In genomic region chr6:87002521-87003055, GRCm38 (mm10) we compare ENCODE assay signal across 8 mouse cellular contexts. TPM values are rescaled to one million over a fixed set of nuclear protein-coding genes. Genes with fewer than 3 reads are reported as not detected.
A peak's percentile ranks its signal among the peaks of the same experiment; 100 is the strongest.
DNase-seq lines count a peak whose midpoint lies in the region; ATAC-seq lines count a peak whose summit lies in the region.

No protein-coding gene starts in this region.

- no peak overlapping the region for H3K4me3 ChIP-seq in hindbrain, embryonic 10.5 days
- H3K4me3 ChIP-seq in hindbrain, embryonic 12.5 days, result no peak overlapping the region
- no peak overlapping the region for H3K4me3 ChIP-seq in intestine, embryonic 16.5 days (ENCODE audit: low read length)
- no peak overlapping the region for H3K4me3 ChIP-seq in midbrain, embryonic 16.5 days (ENCODE audit: low read depth, low read length)

- DNase-seq in hindbrain, embryonic 10.5 days (ENCODE audit: low spot score), result peak; percentile 76
- peak; percentile 91 for DNase-seq in embryo, embryonic 10 days (ENCODE audit: low spot score)
- DNase-seq in gastrocnemius, postnatal 25 days, result peak; percentile 72
- peak; percentile 87 for DNase-seq in left cerebral cortex, postnatal 4 days
- peak; percentile 76 to 91 for DNase-seq in spleen, postnatal 10 days (ENCODE audit: low spot score in 2 of 2)

- H3K4me1 ChIP-seq in hindbrain, embryonic 10.5 days (replicated peaks), result no peaks in the 10 kb centered on the region
- no peaks in the 10 kb centered on the region for H3K4me1 ChIP-seq in hindbrain, embryonic 12.5 days
- peaks cover 6% of the 10 kb centered on the region; the same call in 1 of the 2 replicates for H3K4me1 ChIP-seq in intestine, embryonic 16.5 days (ENCODE audit: control insufficient read depth, insufficient read depth, low read length)
- H3K4me1 ChIP-seq in midbrain, embryonic 16.5 days (ENCODE audit: control insufficient read depth, insufficient read depth, low read length), result peaks cover 2% of the 10 kb centered on the region; the same call in 1 of the 2 replicates

- H3K9ac ChIP-seq in hindbrain, embryonic 12.5 days, result no peak overlapping the region
- H3K9ac ChIP-seq in intestine, embryonic 16.5 days (ENCODE audit: low read depth, low read length), result no peak overlapping the region
- no peak overlapping the region; the same call in 1 of the 2 replicates for H3K9ac ChIP-seq in midbrain, embryonic 16.5 days (ENCODE audit: low read depth, low read length)

- H3K4me2 ChIP-seq in hindbrain, embryonic 12.5 days (replicated peaks), result no peak overlapping the region
- H3K4me2 ChIP-seq in intestine, embryonic 16.5 days (ENCODE audit: low read depth, low read length), result no peak overlapping the region
- H3K4me2 ChIP-seq in midbrain, embryonic 16.5 days (ENCODE audit: low read length), result no peak overlapping the region

- no peaks in the 10 kb centered on the region for H3K9me3 ChIP-seq in hindbrain, embryonic 10.5 days
- no peaks in the 10 kb centered on the region for H3K9me3 ChIP-seq in hindbrain, embryonic 12.5 days (replicated peaks)
- no peaks in the 10 kb centered on the region for H3K9me3 ChIP-seq in intestine, embryonic 16.5 days (ENCODE audit: control insufficient read depth, low read length)
- H3K9me3 ChIP-seq in midbrain, embryonic 16.5 days (replicated peaks; ENCODE audit: control insufficient read depth, low read length, poor library complexity, severe bottlenecking), result no peaks in the 10 kb centered on the region

- peaks cover 10% of the 10 kb centered on the region for H3K36me3 ChIP-seq in hindbrain, embryonic 10.5 days
- H3K36me3 ChIP-seq in hindbrain, embryonic 12.5 days, result peaks cover 8% of the 10 kb centered on the region; the same call in 1 of the 2 replicates
- H3K36me3 ChIP-seq in intestine, embryonic 16.5 days (ENCODE audit: control insufficient read depth, insufficient read depth, low read length), result no peaks in the 10 kb centered on the region
- H3K36me3 ChIP-seq in midbrain, embryonic 16.5 days (ENCODE audit: control insufficient read depth, insufficient read depth, low read length), result no peaks in the 10 kb centered on the region; the same call in 1 of the 2 replicates

- WGBS in hindbrain, embryonic 10.5 days, result 52% methylated on average over 8 of the region's 8 CpGs
- 53% methylated on average over 8 of the region's 8 CpGs for WGBS in hindbrain, embryonic 12.5 days
- WGBS in intestine, embryonic 16.5 days, result 49% methylated on average over 8 of the region's 8 CpGs
- WGBS in midbrain, embryonic 16.5 days, result 43% methylated on average over 8 of the region's 8 CpGs

- ATAC-seq in hindbrain, embryonic 12.5 days (ENCODE audit: low FRiP score), result no peak
- ATAC-seq in intestine, embryonic 16.5 days, result peak; percentile 73
- peak; percentile 54; the same call in 1 of the 2 replicates for ATAC-seq in midbrain, embryonic 16.5 days

- intact Hi-C loops in left cerebral cortex, postnatal 4 days (cut with DNase I), result loop anchor here (5.0 kb wide), 1 partner anchor 255 kb away; no protein-coding TSS in a partner anchor

- no peak overlapping the region for H3K27ac ChIP-seq in hindbrain, embryonic 10.5 days
- H3K27ac ChIP-seq in hindbrain, embryonic 12.5 days, result no peak overlapping the region
- H3K27ac ChIP-seq in intestine, embryonic 16.5 days (ENCODE audit: low read length), result peak overlapping the region; percentile 5; the same call in 1 of the 2 replicates
- H3K27ac ChIP-seq in midbrain, embryonic 16.5 days (ENCODE audit: low read length), result no peak overlapping the region

- no peaks in the 10 kb centered on the region for H3K27me3 ChIP-seq in hindbrain, embryonic 10.5 days (ENCODE audit: insufficient read depth, poor library complexity, severe bottlenecking)
- H3K27me3 ChIP-seq in hindbrain, embryonic 12.5 days, result no peaks in the 10 kb centered on the region
- no peaks in the 10 kb centered on the region for H3K27me3 ChIP-seq in intestine, embryonic 16.5 days (replicated peaks; ENCODE audit: control insufficient read depth, insufficient read depth, low read length)
- H3K27me3 ChIP-seq in midbrain, embryonic 16.5 days (ENCODE audit: control insufficient read depth, insufficient read depth, low read depth, low read length), result no peaks in the 10 kb centered on the region

RNA-seq across cellular contexts. Expression of gene Nfu1, which starts 6.4 kb away (rescaled TPM):
- 90.6 and 104 TPM in 2 replicates for polyA plus RNA-seq in hindbrain, embryonic 10.5 days (2016; fragmentation: Nextera tagmentation; extraction: Ambion mirVana)
- polyA plus RNA-seq in hindbrain, embryonic 12.5 days (2016; fragmentation: Nextera tagmentation; extraction: Ambion mirVana), result 91.5 and 94.0 TPM in 2 replicates
- 10 to 100 TPM; 55.5 to 56.5 TPM for total RNA-seq in gastrocnemius, postnatal 25 days (2021)
- polyA plus RNA-seq in intestine, embryonic 16.5 days (2015; fragmentation: Nextera tagmentation; extraction: Ambion mirVana), result 110 and 114 TPM in 2 replicates
- 10 to 100 TPM; 61.7 to 61.8 TPM for total RNA-seq in left cerebral cortex, postnatal 4 days (2021)
- polyA plus RNA-seq in midbrain, embryonic 16.5 days (2015; fragmentation: Nextera tagmentation; extraction: Ambion mirVana), result 140 and 148 TPM in 2 replicates

RNA-seq across cellular contexts. Expression of gene Gfpt1, which starts 40.1 kb away (rescaled TPM):
- 11.4 and 15.0 TPM in 2 replicates for polyA plus RNA-seq in hindbrain, embryonic 10.5 days (2016; fragmentation: Nextera tagmentation; extraction: Ambion mirVana)
- 25.5 and 25.7 TPM in 2 replicates for polyA plus RNA-seq in hindbrain, embryonic 12.5 days (2016; fragmentation: Nextera tagmentation; extraction: Ambion mirVana)
- total RNA-seq in gastrocnemius, postnatal 25 days (2021), result 10 to 100 TPM; 24.7 to 25.9 TPM
- polyA plus RNA-seq in intestine, embryonic 16.5 days (2015; fragmentation: Nextera tagmentation; extraction: Ambion mirVana), result 24.7 and 25.7 TPM in 2 replicates
- total RNA-seq in left cerebral cortex, postnatal 4 days (2021), result 10 to 100 TPM; 89.1 to 91.0 TPM
- polyA plus RNA-seq in midbrain, embryonic 16.5 days (2015; fragmentation: Nextera tagmentation; extraction: Ambion mirVana), result 28.4 and 30.0 TPM in 2 replicates
